In genomic region chr14:60302441-60302840, GRCm38 (mm10) we compare ENCODE assay signal across 19 mouse cellular contexts. TPM values are rescaled to one million over a fixed set of nuclear protein-coding genes. Genes with fewer than 3 reads are reported as not detected.
"Had no signal": no experiment of that assay in that cellular context is flagged by ENCODE, and none has a peak within 500 bp of the region (broad histone marks: within the 10 kb centered on the region; RNA-seq: fewer than 3 reads in every experiment).

No protein-coding gene starts in this region.

- H3K27me3 ChIP-seq: kidney, embryonic 15.5 days; limb, embryonic 13.5 days; liver, embryonic 15.5 days; megakaryocyte, embryonic 14.5 days had no signal

- H3K4me3 ChIP-seq: kidney, embryonic 15.5 days; left cerebral cortex, adult 2 months; limb, embryonic 13.5 days; liver, embryonic 15.5 days; megakaryocyte, embryonic 14.5 days had no signal

- H3K9me3 ChIP-seq: kidney, embryonic 15.5 days; limb, embryonic 13.5 days; liver, embryonic 15.5 days; megakaryocyte, embryonic 14.5 days had no signal

- H3K4me2 ChIP-seq: kidney, embryonic 15.5 days; limb, embryonic 13.5 days; liver, embryonic 15.5 days; midbrain, embryonic 11.5 days had no signal

- DNase-seq: kidney, adult 18-20 months; kidney, postnatal 14 days; lung, adult 2 months; right cerebral cortex, postnatal 4 days; spleen, adult 18-20 months; thymus, adult 18-20 months; thymus, postnatal 36 days had no signal

- H3K4me1 ChIP-seq: kidney, embryonic 15.5 days; limb, embryonic 13.5 days; liver, embryonic 15.5 days had no signal

- H3K9ac ChIP-seq: kidney, embryonic 15.5 days; limb, embryonic 13.5 days; liver, embryonic 15.5 days had no signal

- H3K27ac ChIP-seq: kidney, embryonic 15.5 days; left cerebral cortex, adult 2 months; limb, embryonic 13.5 days; liver, embryonic 15.5 days; macrophage had no signal

- ATAC-seq: lung, postnatal 0 days; midbrain, embryonic 16.5 days had no signal

RNA-seq across cellular contexts. Expression of gene Nupl1, which starts 51.2 kb away (rescaled TPM):
- total RNA-seq: left cerebral cortex, adult 2 months; liver, adult 2 months had no signal
- polyA plus RNA-seq: kidney, embryonic 15.5 days; large intestine, adult 2 months; limb, embryonic 13.5 days; liver, adult 2 months; lung, postnatal 0 days; macrophage; stomach, embryonic 14.5 days had no signal
